Mouse (Mus musculus) ES-Bruce4 (cell line): Measurements from ENCODE around the gene Sqstm1.

Experiments used
- CTCF ChIP-seq: IDR thresholded peaks from one replicate; pipeline ENCODE4 v1.8.1; 2011; ENCODE audit warnings: low read depth, low read length
- POLR2A ChIP-seq: IDR thresholded peaks from one replicate; pipeline ENCODE4 v1.8.1; 2011; ENCODE audit warnings: low read length; ENCODE audit not compliant: insufficient read depth

DNA sequence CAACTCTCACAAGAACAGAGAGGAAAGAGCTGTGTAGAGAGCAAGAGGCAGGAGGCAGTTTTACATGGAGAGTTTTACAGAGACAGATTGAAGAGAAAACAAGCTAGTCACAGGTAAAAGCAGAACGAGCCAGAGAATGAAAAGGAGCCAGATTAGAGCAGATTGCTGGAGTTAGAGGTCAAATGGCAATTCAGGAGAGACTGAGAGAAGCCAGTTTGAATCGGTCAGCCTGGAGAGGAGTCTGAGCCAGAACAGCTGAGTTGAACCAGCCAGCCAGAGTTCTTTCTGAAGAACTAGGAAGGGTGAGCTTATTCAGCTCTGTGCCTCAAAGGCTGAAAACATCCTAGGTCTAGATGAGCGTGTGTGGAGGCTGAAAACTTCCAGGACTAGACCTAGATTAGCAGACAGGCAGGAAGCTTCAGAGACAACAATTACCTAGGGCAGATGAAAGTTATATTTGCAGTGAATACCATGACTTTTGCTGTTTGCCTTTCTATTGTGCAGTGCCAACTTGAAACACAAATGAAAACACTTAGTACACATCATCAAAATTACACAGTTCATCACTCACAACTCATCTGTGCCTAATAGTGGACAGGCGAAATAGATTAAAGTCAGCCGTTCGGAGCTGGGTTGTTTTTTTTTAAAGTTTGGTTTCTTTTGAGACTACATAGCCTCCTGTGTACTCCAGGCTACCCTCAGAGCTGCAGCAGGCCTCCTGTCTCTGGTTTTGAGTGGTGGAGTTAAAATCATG is 30.0 kb downstream of the Sqstm1 start:
- TF ChIP-seq POLR2A (no peak), CTCF (no peak)
